Mouse (Mus musculus): Measurements from ENCODE around the gene BC048679. TPM values are rescaled to one million over a fixed set of nuclear protein-coding genes. Genes with fewer than 3 reads are reported as not detected.
A peak's percentile ranks its signal among the peaks of the same experiment; 100 is the strongest.
"Not testable (repeated sequence)": the region's sequence is repeated elsewhere in the genome, so short reads cannot be mapped to it uniquely, and the experiment has no call there.

Gene BC048679
- polyA plus RNA-seq (2012; rRNA removed) = 1,383 and 1,595 TPM in 2 replicates

DNA sequence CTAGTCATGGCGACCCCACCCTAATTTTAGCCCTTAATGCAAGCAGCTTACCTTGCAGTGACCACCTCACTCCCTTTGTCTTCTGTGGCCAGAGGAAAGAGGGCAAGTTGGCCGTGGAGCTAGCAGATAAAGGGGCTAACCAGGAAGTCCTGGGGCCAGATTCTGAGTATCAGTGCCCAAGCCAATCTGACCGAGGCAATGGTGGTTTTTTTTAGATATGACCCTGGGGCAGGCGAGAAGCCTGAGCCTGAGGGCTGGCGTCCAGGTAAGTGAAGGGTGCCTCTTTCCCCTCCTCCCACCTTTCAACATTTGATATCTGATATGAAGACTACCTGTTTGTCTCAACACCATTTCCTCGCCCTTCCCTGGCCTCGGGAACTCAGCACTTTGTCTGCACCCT lies at the start of gene BC048679:
BC048679 (minus strand) TSS at position 101 of the 400 bp plus-strand sequence.
- no peak for DNase-seq (ENCODE audit: low read depth)

DNA sequence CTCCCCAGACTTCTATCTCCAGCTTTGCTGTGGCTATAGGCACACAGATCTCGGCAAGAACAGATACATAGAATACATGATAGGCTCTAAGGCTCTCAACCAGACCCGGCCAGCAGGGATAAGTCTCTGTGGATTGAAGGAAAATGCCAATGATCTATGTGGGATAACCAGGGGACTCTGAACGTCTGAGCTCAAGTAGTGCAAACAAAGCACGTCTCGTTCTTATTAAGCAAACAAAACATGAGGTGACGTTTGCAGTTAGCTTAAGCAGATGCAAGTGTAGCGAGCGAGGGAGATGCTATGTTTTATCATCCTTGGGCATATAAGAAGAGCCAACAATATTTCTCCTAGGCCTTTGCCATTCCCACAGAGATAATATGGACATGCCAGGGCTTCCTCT lies 44.9 kb upstream of the BC048679 start:
- DNase-seq (ENCODE audit: low read depth) = no peak

DNA sequence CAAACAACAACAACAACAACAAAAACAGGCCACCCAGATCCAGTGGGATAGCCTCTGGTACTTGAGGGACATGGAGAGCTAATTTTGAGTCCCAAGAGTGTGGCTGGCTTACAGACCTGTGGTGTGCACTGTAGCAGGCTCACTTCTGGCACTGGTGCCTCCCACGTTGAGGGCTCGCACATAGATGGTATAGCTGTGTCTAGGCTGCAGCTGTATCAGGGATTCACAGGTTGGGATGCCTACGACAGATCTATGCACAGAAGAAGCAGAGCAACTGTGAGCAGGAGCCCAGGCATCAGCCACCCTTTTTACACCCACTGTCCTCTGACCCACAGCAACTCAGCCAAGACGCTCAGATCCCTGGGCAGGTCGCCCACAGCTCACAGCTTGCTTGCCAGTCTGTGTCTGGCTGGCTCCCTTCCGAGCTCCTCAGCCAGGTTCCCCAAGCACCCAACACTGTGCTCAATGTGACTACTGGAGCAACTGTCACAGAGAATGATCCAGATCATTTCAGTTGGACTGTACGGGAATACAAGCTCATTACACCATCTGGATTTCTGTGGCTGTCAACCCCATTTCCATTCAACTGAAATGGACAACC lies 43.9 kb upstream of the BC048679 start:
- no peak for DNase-seq (ENCODE audit: low read depth)

GRCm38 (mm10) chr7:81540999-81541398 lies 42.9 kb upstream of the BC048679 start:
- no peak for DNase-seq (ENCODE audit: low read depth)

GRCm38 (mm10) chr7:81539565-81539964 lies 41.5 kb upstream of the BC048679 start:
- no peak for DNase-seq (ENCODE audit: low read depth)

DNA sequence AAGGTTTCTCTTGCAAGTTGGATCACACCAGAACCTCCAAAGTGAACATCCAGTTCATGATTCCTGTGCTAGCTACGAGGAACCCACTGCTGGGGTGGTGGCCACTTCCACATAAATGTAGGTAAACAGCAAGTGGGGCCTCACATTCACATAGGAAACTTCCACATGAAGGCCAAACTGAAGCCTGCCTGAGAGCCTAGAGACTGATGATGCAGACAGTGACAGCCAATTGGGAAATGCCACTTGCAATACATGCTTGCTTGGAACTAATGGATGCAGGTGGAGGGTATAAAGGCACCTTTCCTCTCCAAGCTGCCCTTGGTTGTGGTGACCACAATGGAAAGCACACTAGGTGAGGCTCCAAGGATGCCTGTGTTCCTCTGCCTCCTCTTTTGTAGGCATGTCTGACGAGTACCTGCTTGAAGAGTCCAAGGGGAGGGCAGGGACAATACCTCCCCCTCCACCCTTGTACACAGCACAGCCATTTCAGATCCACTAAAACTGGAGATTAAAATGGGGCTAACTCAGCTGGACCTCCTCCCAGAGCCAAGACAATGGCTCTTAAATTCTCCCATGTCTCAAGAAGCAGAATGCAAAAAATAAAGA lies 40.1 kb upstream of the BC048679 start:
- no peak for DNase-seq (ENCODE audit: low read depth)

GRCm38 (mm10) chr7:81536478-81536877 lies 38.4 kb upstream of the BC048679 start:
- peak; percentile 94 for DNase-seq (ENCODE audit: low read depth)

GRCm38 (mm10) chr7:81531462-81531861 lies 33.4 kb upstream of the BC048679 start:
- no peak for DNase-seq (ENCODE audit: low read depth)

DNA sequence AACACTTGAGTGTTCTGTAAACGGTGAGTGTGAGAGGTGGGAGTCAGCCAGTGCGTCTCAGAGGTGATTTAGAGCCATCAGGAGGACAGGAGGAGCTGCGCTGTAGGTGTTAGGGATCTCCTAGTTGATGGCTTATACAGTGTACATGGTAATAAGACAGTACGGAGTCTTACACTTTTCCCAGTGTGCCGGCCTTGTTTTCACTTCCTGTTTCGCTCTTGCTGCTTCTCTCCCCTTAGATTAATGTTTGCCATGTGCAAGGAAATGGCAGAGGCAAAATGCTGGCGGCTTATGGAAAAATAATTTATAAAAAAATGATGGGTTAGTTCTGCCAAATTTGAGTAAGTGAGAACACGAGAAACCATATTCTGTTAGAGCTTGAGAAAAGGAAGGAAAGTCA lies 30.8 kb upstream of the BC048679 start:
- DNase-seq (ENCODE audit: low read depth) = no peak

DNA sequence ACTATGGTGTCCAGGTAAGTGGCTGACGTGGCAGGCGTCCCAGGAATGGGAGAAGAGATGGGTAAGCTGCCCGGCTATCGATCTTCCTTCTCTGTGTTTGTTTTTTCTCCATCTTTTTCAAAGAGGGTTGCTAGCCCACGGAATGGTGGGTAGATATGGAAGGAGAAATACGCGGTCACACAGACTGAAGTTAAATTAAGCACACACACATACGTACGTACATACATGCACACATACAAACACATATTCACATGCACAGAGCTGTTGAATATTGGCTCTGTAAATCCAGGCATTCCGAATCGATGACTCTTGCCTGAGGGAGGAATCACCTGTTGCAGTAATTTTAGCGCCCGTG lies 25.6 kb upstream of the BC048679 start:
- DNase-seq (ENCODE audit: low read depth) = no peak

GRCm38 (mm10) chr7:81523008-81523662 lies 25.1 kb upstream of the BC048679 start:
- no peak for DNase-seq (ENCODE audit: low read depth)

DNA sequence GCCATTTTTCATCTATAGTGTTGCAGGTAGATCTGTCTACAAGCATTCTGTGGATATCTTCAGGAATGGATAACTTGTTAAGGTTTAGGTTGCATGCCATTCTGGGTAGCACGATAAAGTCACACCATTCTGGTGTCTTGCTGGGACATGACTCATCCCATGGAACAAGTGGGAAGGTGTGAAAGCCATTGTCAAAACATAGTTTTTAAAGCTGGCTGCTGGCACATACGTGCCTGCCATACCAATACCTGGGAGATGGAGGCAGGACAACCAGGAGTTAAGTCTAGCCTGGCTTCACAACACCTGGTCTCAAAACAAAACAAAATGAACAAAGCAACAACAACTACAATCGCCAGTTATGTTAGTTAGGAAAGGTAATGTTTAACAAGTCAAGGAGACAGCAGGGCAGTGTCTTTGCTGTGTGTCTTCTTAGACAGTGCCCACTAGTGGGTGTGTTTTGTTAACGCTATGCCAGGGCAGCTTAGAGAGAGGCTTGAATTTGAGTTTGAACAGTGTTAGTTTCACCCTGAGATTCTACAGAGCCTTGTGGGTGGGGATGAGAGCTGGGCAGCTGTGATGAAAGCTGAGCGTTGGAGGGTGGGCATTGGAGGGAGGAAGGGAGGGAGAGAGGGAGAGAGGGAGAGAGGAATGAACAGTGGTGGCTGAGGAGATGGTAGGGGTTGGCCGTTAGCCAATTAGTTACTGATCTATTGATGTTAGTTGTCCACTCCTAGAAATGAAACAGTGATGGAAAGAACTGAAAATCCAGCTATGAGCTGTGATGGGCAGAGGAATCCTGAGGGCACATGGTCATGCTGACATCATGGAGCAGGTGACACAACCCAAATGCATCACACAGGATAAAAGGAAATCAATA lies 18.3 kb upstream of the BC048679 start:
- DNase-seq (ENCODE audit: low read depth) = no peak

- no peak for DNase-seq (ENCODE audit: low read depth)
Observed at GRCm38 (mm10) chr7:81514906-81515590, 17.0 kb upstream of the BC048679 start.

- DNase-seq (ENCODE audit: low read depth) = no peak
Observed at GRCm38 (mm10) chr7:81501050-81501449, 3.0 kb upstream of the BC048679 start.

- no peak for DNase-seq (ENCODE audit: low read depth)
Observed at GRCm38 (mm10) chr7:81497171-81497570, 910 bp downstream of the BC048679 start.

- DNase-seq (ENCODE audit: low read depth) = no peak
Observed at GRCm38 (mm10) chr7:81493331-81494021, 4.6 kb downstream of the BC048679 start, which contains the start of gene Ap3b2. Gene Ap3b2, minus strand, starts transcription at chr7:81493925.

GRCm38 (mm10) chr7:81492628-81493027 lies 5.5 kb downstream of the BC048679 start:
- no peak for DNase-seq (ENCODE audit: low read depth)

GRCm38 (mm10) chr7:81489649-81490048 lies 8.4 kb downstream of the BC048679 start:
- no peak for DNase-seq (ENCODE audit: low read depth)

GRCm38 (mm10) chr7:81480800-81481199 lies 17.3 kb downstream of the BC048679 start:
- DNase-seq (ENCODE audit: low read depth) = no peak

DNA sequence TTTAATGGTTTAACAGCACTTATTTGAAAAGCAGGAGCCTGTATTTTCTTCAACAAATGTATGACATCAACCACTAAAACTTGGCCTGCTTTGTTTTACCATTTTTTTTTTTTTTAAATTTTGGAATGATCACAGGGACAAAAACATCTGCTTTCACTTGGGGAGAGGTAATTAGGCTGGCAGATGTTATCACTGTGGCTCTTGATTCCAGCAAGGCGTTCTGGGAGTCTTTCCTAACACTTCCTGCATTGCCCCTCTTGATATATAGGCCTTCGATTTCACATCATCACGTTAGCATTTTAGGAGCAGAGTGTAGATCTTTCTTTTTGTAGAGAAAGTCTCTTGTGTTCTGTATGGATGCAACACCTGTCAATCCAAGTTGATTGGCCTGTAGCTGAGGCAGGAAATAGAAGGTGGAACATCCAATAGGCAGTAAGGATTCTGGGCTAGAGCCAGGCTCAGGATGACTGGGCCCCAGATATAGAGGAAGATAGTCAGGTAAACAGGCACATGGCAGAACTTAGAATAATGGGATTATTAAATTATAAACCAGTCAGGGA lies 18.5 kb downstream of the BC048679 start:
- DNase-seq (ENCODE audit: low read depth) = no peak

DNA sequence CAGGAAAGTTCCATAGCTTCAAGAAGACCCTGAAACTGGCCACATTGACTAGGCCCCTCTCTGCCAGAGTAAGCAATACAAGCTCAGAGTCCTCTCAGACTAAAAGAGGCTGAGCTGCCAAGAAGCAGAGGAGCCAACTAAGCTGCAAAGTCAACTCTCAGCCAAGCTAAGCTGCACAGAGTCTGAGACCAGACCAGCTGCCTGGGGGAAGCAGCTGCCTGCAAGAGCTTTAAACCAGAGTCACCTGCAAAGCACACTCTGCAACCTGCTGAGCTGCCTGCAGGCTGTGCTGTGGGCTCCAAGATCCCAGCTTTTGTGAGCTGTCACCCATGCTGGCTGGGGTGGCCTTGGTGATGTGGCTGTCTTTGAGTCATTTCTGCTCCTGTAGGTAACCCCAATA lies 19.8 kb downstream of the BC048679 start:
- DNase-seq (ENCODE audit: low read depth) = not testable (repeated sequence)

Measured in gonadal fat pad, adult 2 months (tissue).